In the genomic region with DNA sequence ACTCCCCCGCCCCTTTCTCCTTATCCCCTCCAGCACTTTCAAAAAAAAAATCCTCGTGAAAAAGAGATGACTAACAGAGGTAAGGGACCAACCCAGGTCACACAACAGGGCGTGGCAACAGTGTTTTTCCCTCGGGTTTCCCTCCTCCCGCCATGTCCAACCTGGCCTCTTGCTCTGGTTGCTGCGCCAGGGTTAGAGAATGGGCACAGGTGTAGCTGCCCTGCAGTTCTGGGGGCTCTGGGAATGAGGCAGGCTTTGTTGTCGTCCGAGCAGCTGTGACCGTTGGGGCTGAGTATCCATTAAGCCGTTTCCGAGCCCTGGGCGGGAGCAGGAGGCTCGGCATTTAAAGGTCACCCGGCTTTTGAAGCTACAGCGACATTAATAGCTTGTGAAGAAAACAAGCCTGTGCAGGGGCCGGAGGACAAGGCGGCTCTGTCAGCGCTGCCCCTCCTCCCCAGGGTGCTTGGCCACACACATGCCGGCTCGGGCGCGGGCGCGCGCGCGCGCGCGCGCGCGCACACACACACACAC, we compare ENCODE assay signal across 9 mouse cellular contexts. TPM values are rescaled to one million over a fixed set of nuclear protein-coding genes. Genes with fewer than 3 reads are reported as not detected.
DNase-seq lines count a peak whose midpoint lies in the region; ATAC-seq and TF ChIP-seq lines count a peak whose summit lies in the region.
"Had no signal": no experiment of that assay in that cellular context is flagged by ENCODE, and none has a peak within 500 bp of the region (broad histone marks: within the 10 kb centered on the region; RNA-seq: fewer than 3 reads in every experiment).

No protein-coding gene starts in this region.

- intact Hi-C loops in left cerebral cortex, adult 2 months (cut with DNase I) = loop anchor here (1.0 kb wide), 1 partner anchor 62 kb away; no protein-coding TSS in a partner anchor

- no peak for ATAC-seq in megakaryocyte, adult 5-6 weeks (ENCODE audit: poor library complexity, severe bottlenecking)
- peak; percentile 76 for ATAC-seq in forebrain, postnatal 0 days
- peak; percentile 65; the same call in 1 of the 2 replicates for ATAC-seq in hindbrain, embryonic 13.5 days (ENCODE audit: low FRiP score)
- peak; percentile 40; the same call in 1 of the 2 replicates for ATAC-seq in stomach, embryonic 15.5 days (ENCODE audit: insufficient read depth, low FRiP score, low read depth)

- WGBS in forebrain, postnatal 0 days = under 1% methylated on average over 29 of the region's 33 CpGs
- under 1% methylated on average over 26 of the region's 33 CpGs for WGBS in hindbrain, embryonic 13.5 days
- under 1% methylated on average over 18 of the region's 33 CpGs for WGBS in stomach, embryonic 15.5 days

- H3K4me3 ChIP-seq in megakaryocyte, embryonic 14.5 days (replicated peaks) = peak overlapping the region; percentile 92
- H3K4me3 ChIP-seq in forebrain, postnatal 0 days (ENCODE audit: low read depth, low read length) = peak overlapping the region; percentile 48
- peak overlapping the region; percentile 40 for H3K4me3 ChIP-seq in hindbrain, embryonic 13.5 days
- H3K4me3 ChIP-seq in left cerebral cortex, adult 2 months = peak overlapping the region; percentile 58
- H3K4me3 ChIP-seq in stomach, embryonic 15.5 days (replicated peaks) = peak overlapping the region; percentile 35

- H3K9ac ChIP-seq in forebrain, postnatal 0 days = peak overlapping the region; percentile 65
- H3K9ac ChIP-seq in hindbrain, embryonic 13.5 days = peak overlapping the region; percentile 77
- peak overlapping the region; percentile 22; the same call in 1 of the 2 replicates for H3K9ac ChIP-seq in stomach, embryonic 15.5 days

- H3K4me1 ChIP-seq in megakaryocyte, embryonic 14.5 days = peaks cover 92% of the 10 kb centered on the region
- H3K4me1 ChIP-seq in forebrain, postnatal 0 days (ENCODE audit: insufficient read depth) = 0 out of 2 replicates have a peak, but pooled peaks cover 3% of the 10 kb centered on the region
- peaks cover 71% of the 10 kb centered on the region for H3K4me1 ChIP-seq in hindbrain, embryonic 13.5 days (replicated peaks)
- H3K4me1 ChIP-seq in stomach, embryonic 15.5 days = peaks cover 71% of the 10 kb centered on the region

- H3K9me3 ChIP-seq in megakaryocyte, embryonic 14.5 days = no peaks in the 10 kb centered on the region
- no peaks in the 10 kb centered on the region for H3K9me3 ChIP-seq in forebrain, postnatal 0 days (ENCODE audit: low read length)
- no peaks in the 10 kb centered on the region for H3K9me3 ChIP-seq in hindbrain, embryonic 13.5 days
- H3K9me3 ChIP-seq in stomach, embryonic 15.5 days = no peaks in the 10 kb centered on the region

- TF ChIP-seq CTCF in forebrain, postnatal 0 days (IDR thresholded peaks at IDR 0.05; ENCODE audit: low read depth) = no peak
- TF ChIP-seq CTCF in left cerebral cortex, adult 2 months (IDR thresholded peaks at IDR 0.05) = no peak

- peak; percentile 77 for DNase-seq in cerebellum, adult 11 months
- peak; percentile 73 for DNase-seq in forebrain, postnatal 0 days
- peak; percentile 42 to 65 for DNase-seq in left cerebral cortex, adult 2 months (ENCODE audit: extremely low spot score in 1 of 2, low spot score in 2 of 2)
- DNase-seq in mesoderm, embryonic 11.5 days (ENCODE audit: low read depth, low spot score) = peak; percentile 88

- peak overlapping the region; percentile 76 for H3K4me2 ChIP-seq in forebrain, postnatal 0 days (ENCODE audit: low read depth)
- peak overlapping the region; percentile 71 for H3K4me2 ChIP-seq in hindbrain, embryonic 13.5 days
- peak overlapping the region; percentile 74 for H3K4me2 ChIP-seq in stomach, embryonic 15.5 days

- no peaks in the 10 kb centered on the region for H3K27me3 ChIP-seq in megakaryocyte, embryonic 14.5 days (replicated peaks)
- no peaks in the 10 kb centered on the region for H3K27me3 ChIP-seq in forebrain, postnatal 0 days (ENCODE audit: insufficient read depth, low read length)
- no peaks in the 10 kb centered on the region for H3K27me3 ChIP-seq in hindbrain, embryonic 13.5 days
- no peaks in the 10 kb centered on the region for H3K27me3 ChIP-seq in stomach, embryonic 15.5 days (replicated peaks)
- H3K27me3 ChIP-seq: Patski had no signal

- peaks cover 40% of the 10 kb centered on the region for H3K36me3 ChIP-seq in megakaryocyte, embryonic 14.5 days (replicated peaks; ENCODE audit: low read length)
- no peaks in the 10 kb centered on the region for H3K36me3 ChIP-seq in forebrain, postnatal 0 days (ENCODE audit: insufficient read depth)
- no peaks in the 10 kb centered on the region for H3K36me3 ChIP-seq in hindbrain, embryonic 13.5 days
- no peaks in the 10 kb centered on the region for H3K36me3 ChIP-seq in stomach, embryonic 15.5 days

- H3K27ac ChIP-seq in forebrain, postnatal 0 days (ENCODE audit: low read depth, low read length) = peak overlapping the region; percentile 74
- peak overlapping the region; percentile 94 for H3K27ac ChIP-seq in hindbrain, embryonic 13.5 days
- H3K27ac ChIP-seq in left cerebral cortex, adult 2 months = peak overlapping the region; percentile 93
- peak overlapping the region; percentile 96 for H3K27ac ChIP-seq in stomach, embryonic 15.5 days

RNA-seq across cellular contexts. Expression of a gene that starts 43.1 kb away (rescaled TPM):
- polyA plus RNA-seq in megakaryocyte, embryonic 14.5 days (2012; ENCODE audit: insufficient read depth, low replicate concordance) = 62.3 and 197 TPM in 2 replicates
- 59.0 and 62.2 TPM in 2 replicates for total RNA-seq in megakaryocyte, adult 5-6 weeks (2015)
- 39.4 and 73.3 TPM in 2 replicates for total RNA-seq in megakaryocyte, adult 5-6 weeks (2017)
- 39.0 and 57.5 TPM in 2 replicates for total RNA-seq in forebrain, postnatal 0 days (2014; rRNA removed)
- 70.7 and 71.5 TPM in 2 replicates for polyA plus RNA-seq in forebrain, postnatal 0 days (2015; fragmentation: Nextera tagmentation; extraction: Ambion mirVana)
- polyA plus RNA-seq in hindbrain, embryonic 13.5 days (2015; fragmentation: Nextera tagmentation; extraction: Ambion mirVana) = 71.1 TPM in 2 replicates
- total RNA-seq in left cerebral cortex, adult 2 months (2021) = 10 to 100 TPM; 66.4 to 71.1 TPM
- polyA plus RNA-seq in stomach, embryonic 15.5 days (2015; fragmentation: Nextera tagmentation; extraction: Ambion mirVana) = 52.8 and 59.5 TPM in 2 replicates

Comparison
In these comparisons a context has a peak if more than half of its experiments do, and no peak if none do; other contexts are left out.
1. H3K4me3 ChIP-seq: peak in every context shown above with its lines; median percentile 92 in megakaryocyte, embryonic 14.5 days; 58 in left cerebral cortex, adult 2 months; 48 in forebrain, postnatal 0 days; 40 in hindbrain, embryonic 13.5 days; 35 in stomach, embryonic 15.5 days.
2. H3K9ac ChIP-seq: peak in every context shown above with its lines; median percentile 77 in hindbrain, embryonic 13.5 days; 65 in forebrain, postnatal 0 days; 22 in stomach, embryonic 15.5 days.